Mouse (Mus musculus) monocyte, adult 59 days (primary cell): ENCODE measurements around the gene Olfr850. TPM values are rescaled to one million over a fixed set of nuclear protein-coding genes. Genes with fewer than 3 reads are reported as not detected.

ENCODE experiments used
- total RNA-seq, 2 experiments: library from RNA; stranded (reverse); gene quantifications; one replicate each; pipeline ENCODE4 v1.2.4; 2023

Gene Olfr850
- total RNA-seq, result not detected

GRCm38 (mm10) chr9:19478148-19478547 lies at the start of gene Olfr850:
Olfr850 (minus strand) TSS chr9:19478248.

DNA sequence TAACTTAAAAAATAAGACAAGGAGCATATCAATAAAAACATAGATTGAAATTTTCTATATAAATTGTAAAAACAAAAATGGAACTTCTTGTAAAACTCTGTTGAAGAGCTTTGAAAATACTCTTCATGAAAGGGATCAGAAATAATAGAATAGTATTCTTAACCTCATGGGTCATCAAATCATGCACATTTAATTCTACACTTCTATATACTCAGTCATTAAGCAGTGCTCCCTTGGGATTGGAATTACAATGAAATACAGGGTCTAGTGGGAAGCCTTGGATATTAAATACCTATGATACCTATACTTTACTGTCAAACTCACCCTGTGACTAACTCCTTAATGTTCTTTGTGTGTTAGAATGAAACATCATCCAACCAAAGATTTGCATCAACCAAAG lies 14.9 kb upstream of the Olfr850 start, which contains the start of gene Olfr851:
Gene Olfr851, plus strand, starts transcription at position 301 of the 400 bp plus-strand sequence.

DNA sequence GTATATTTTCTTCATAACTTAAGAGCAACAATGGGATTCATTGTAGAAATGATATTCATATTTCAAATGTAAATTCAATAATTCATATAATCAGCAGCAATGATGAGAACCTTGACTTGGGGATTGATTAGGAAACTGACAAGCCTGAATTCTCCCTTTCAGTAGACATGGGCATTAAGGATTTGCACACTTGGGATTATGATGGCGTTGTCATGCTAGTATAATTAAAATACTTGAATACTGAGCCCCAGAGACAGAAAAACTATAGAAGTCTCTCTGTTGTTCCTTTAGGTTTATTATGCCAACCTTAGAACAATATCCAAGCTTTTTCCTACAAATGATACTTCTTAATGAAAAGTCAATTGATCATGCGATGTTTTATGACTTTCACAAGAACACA lies 38.1 kb downstream of the Olfr850 start, which contains the start of gene Olfr849:
Gene Olfr849, plus strand, starts transcription at position 301 of the 400 bp plus-strand sequence.

Other genes with a start within 250 kb of the Olfr850 start
- not detected for gene Olfr843, start 226.3 kb downstream of the Olfr850 start, total RNA-seq
- gene Olfr844, start 161.9 kb downstream of the Olfr850 start, total RNA-seq, result not detected
- gene Olfr845, start 141.8 kb downstream of the Olfr850 start, total RNA-seq, result not detected
- gene Olfr846, start 114.2 kb downstream of the Olfr850 start, total RNA-seq, result not detected
- gene Olfr847, start 99.6 kb downstream of the Olfr850 start, total RNA-seq, result not detected
- not detected for gene Olfr849, start 38.0 kb downstream of the Olfr850 start, total RNA-seq
- gene Olfr851, start 15.0 kb upstream of the Olfr850 start, total RNA-seq, result not detected
- gene Olfr853, start 62.8 kb upstream of the Olfr850 start, total RNA-seq, result not detected
- not detected for gene Olfr854, start 89.1 kb upstream of the Olfr850 start, total RNA-seq
- not detected for gene Olfr855, start 104.4 kb upstream of the Olfr850 start, total RNA-seq
- gene Zfp317, start 143.9 kb upstream of the Olfr850 start, total RNA-seq, result 10 to 100 TPM; 12.4 to 17.1 TPM
- gene Olfr857, start 231.2 kb upstream of the Olfr850 start, total RNA-seq, result not detected